Mouse (Mus musculus) T-helper 1 cell (primary cell): ENCODE data around the gene Rph3al.

Experiments used
- in situ Hi-C: fragments of 300-600 bp; cut with MboI, MseI; formaldehyde crosslinking; loops from one replicate; pipeline ENCODE4 v1.15.1; 2025; ENCODE audit warnings: high pct_unique_total_duplicates

Rph3al gene

GRCm38 (mm10) chr11:75951895-75952294, 13.7 kb upstream of the Rph3al start:
- in situ Hi-C loops: no loop called here

GRCm38 (mm10) chr11:75950459-75950858, 12.2 kb upstream of the Rph3al start:
- in situ Hi-C loops: no loop called here

- in situ Hi-C loops: no loop called here
These were observed 10.6 kb upstream of the Rph3al start for GRCm38 (mm10) chr11:75948789-75949188.

- in situ Hi-C loops: no loop called here
These were observed 9.0 kb upstream of the Rph3al start for GRCm38 (mm10) chr11:75947223-75947622.

GRCm38 (mm10) chr11:75945805-75946450, 7.7 kb upstream of the Rph3al start:
- in situ Hi-C loops: no loop called here

- in situ Hi-C loops: no loop called here
These were observed 808 bp downstream of the Rph3al start for GRCm38 (mm10) chr11:75937370-75937871.

GRCm38 (mm10) chr11:75935819-75936430, 2.3 kb downstream of the Rph3al start:
- in situ Hi-C loops: no loop called here

- in situ Hi-C loops: no loop called here
These were observed 3.8 kb downstream of the Rph3al start for GRCm38 (mm10) chr11:75934425-75934824.

GRCm38 (mm10) chr11:75933371-75933770, 4.9 kb downstream of the Rph3al start:
- in situ Hi-C loops: no loop called here

GRCm38 (mm10) chr11:75930911-75931678, 7.1 kb downstream of the Rph3al start:
- in situ Hi-C loops: no loop called here

GRCm38 (mm10) chr11:75930208-75930607, 8.0 kb downstream of the Rph3al start:
- in situ Hi-C loops: no loop called here

GRCm38 (mm10) chr11:75927881-75928280, 10.3 kb downstream of the Rph3al start:
- in situ Hi-C loops: no loop called here

- in situ Hi-C loops: no loop called here
These were observed 11.6 kb downstream of the Rph3al start for GRCm38 (mm10) chr11:75926431-75927312.

- in situ Hi-C loops: no loop called here
These were observed 12.4 kb downstream of the Rph3al start for GRCm38 (mm10) chr11:75925801-75926200.

GRCm38 (mm10) chr11:75922741-75923140, 15.5 kb downstream of the Rph3al start:
- in situ Hi-C loops: no loop called here

GRCm38 (mm10) chr11:75919139-75919538, 19.1 kb downstream of the Rph3al start:
- in situ Hi-C loops: no loop called here

GRCm38 (mm10) chr11:75917340-75917739, 20.9 kb downstream of the Rph3al start:
- in situ Hi-C loops: no loop called here

GRCm38 (mm10) chr11:75913953-75914352, 24.3 kb downstream of the Rph3al start:
- in situ Hi-C loops: loop anchor here (5.0 kb wide), 1 partner anchor 53 kb away; no protein-coding TSS in a partner anchor

GRCm38 (mm10) chr11:75912944-75913657, 25.1 kb downstream of the Rph3al start:
- in situ Hi-C loops: loop anchor here (5.0 kb wide), 1 partner anchor 54 kb away; no protein-coding TSS in a partner anchor

- in situ Hi-C loops: loop anchor here (5.0 kb wide), 1 partner anchor 55 kb away; no protein-coding TSS in a partner anchor
These were observed 26.3 kb downstream of the Rph3al start for GRCm38 (mm10) chr11:75911962-75912361.
